Mouse (Mus musculus) thymus, postnatal 36 days (tissue): ENCODE measurements around the gene Gm2012.
"Not testable (repeated sequence)": the region's sequence is repeated elsewhere in the genome, so short reads cannot be mapped to it uniquely, and the experiment has no call there.

Experiments
- DNase-seq, 2 experiments: peaks; one replicate each; pipeline ENCODE4 v3.0.0; 2022; ENCODE audit warnings: mixed read lengths in 2 of 2

The Gm2012 gene

DNA sequence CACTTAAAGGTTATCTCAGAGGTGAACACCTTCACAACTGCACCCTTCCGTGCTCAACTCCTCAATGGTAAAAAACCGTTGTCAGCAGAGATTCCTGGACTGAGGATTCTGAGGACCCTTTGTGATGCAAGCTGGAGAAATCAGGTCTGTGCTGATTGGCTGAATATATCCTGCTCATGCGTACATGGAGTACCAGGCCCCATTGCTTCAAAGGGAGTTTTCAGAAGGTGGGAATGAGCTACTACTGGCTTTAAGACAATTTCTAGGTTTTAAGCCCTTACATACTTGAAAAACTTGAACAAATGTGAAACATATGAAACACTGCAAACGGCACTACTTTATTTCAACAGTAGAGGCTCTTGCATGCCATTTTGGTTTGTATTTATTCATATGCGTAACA, at the start of gene Gm2012:
TSS of gene Gm2012 (minus strand) at position 101 of the 400 bp plus-strand sequence.
- DNase-seq: not testable (repeated sequence)

DNA sequence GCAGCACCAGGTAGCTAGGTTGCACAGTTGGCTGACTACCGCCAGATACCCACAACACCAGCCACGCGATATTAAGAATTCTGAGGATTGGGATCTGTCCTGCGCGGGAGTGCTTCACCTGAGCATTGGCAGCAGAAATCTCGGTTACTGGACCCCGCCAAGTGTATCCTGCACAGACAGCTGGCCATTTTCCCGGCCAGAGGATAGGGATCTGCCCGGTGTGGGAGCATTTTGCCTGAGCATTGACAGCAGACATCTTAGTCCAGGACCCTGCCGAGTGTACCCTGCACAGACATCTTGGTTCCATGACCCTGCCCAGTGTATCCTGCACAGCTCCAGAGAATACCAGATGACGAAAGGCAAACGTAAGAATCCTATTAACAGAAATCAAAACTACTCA, 72.0 kb downstream of the Gm2012 start:
- DNase-seq: not testable (repeated sequence)
